Mouse (Mus musculus) layer of hippocampus, adult 2 months (tissue): ENCODE measurements around the gene 4933430I17Rik. TPM values are rescaled to one million over a fixed set of nuclear protein-coding genes. Genes with fewer than 3 reads are reported as not detected.

Experiments
- DNase-seq, 2 experiments: peaks; one replicate each; pipeline ENCODE4 v3.0.0; 2022; ENCODE audit warnings: low spot score in 2 of 2
- H3K27ac ChIP-seq: fragments of 200-600 bp; 2 replicates; pipeline ENCODE4 v1.8.1; 2022
- H3K4me3 ChIP-seq: fragments of 200-600 bp; 2 replicates; pipeline ENCODE4 v1.8.1; 2022; ENCODE audit warnings: mild to moderate bottlenecking
- CTCF ChIP-seq: fragments of 200-600 bp; conservative IDR thresholded peaks from 2 replicates; pipeline ENCODE4 v1.8.1; 2022; ENCODE audit warnings: antibody characterized with exemption, mild to moderate bottlenecking, moderate library complexity
- total RNA-seq, 2 experiments: library from RNA; stranded (reverse); gene quantifications; 2 replicates each; pipeline ENCODE4 v1.2.3; 2021

Gene 4933430I17Rik
- total RNA-seq, 2 experiments from 2014 or later, result 0.44 TPM; not detected in 1

DNA sequence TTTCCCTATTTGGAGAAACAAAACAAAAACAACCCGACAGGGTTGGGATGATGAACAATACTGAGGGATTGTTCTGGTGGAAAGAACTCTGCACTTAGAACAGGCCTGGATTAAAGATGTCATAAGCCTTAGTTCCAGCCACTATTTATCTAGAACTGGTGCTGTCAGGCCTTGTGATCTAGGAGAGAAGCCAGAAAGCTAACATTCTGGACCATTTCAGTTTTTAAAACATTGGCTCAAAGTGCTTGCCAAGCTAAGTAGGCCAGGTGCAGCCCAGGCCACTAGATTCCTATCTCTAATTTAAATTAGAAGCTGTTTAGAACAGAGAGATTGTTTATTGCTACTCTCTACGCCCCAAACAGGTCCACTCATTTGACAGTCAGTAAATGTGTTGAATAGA lies 1.1 kb downstream of the 4933430I17Rik start:
- TF ChIP-seq CTCF, result no peak
- Histone ChIP-seq H3K27ac (no peak overlapping the region), H3K4me3 (no peak overlapping the region)
- no peak for DNase-seq

DNA sequence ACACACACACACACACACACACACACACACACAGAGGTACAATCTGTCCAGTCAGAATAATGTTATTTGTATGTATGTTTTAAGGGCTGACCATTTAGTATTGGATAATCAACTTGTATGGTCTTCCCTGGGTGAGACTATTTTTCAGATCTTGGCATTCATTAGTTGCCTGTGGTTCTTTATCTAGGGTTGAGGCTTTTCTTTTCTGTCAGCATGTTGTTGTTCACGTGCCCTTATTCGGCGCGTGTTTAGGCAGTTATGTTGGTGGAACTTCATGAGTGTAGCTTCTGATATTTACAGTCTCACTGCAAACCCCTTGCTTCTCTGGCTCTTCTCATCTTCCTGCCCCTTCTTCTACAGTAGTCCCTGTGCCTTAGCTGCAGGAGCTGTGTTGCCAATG lies 2.5 kb downstream of the 4933430I17Rik start:
- DNase-seq, result no peak
- Histone ChIP-seq H3K27ac (no peak overlapping the region), H3K4me3 (no peak overlapping the region)
- TF ChIP-seq CTCF, result no peak

DNA sequence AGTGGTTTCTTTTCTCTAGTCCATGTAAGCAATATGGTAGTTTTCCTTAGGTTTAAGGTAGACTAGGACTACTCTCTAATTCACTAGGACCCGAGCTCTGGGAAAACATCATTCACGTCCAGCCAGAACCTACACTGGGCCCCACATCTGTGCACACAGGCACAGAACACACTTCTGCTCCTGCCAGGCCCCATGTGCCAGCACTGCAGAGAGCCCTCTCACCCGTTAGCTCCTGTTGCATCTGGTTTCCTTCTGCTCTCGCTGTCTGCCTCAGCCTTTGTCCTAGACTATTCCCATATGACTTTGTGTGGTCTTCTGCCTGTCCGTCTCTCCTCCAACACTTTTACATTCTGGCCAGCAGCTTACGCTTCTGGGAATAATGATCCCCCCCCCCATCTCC lies 8.6 kb downstream of the 4933430I17Rik start:
- H3K4me3 ChIP-seq, result no peak overlapping the region
- no peak for TF ChIP-seq CTCF
- DNase-seq, result no peak
- H3K27ac ChIP-seq, result no peak overlapping the region

DNA sequence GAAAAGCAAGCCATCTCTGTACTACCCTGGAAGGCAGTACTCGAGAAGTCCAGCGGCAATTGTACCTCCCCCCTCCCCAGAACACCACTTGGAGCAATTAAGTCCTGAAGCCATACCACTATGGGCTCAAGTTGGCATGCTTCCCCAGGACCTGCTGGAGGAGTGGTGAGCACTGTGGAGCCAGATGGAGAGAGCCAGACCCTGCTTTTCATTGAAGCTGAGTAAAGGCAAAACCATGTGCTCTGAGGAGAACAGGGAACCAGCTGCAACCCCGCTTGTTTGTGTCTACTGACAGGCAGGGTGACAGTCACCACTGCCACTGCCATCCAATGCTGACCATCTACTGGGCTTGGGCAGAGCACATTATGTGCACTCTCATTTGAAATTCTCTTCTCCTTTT lies 16.6 kb downstream of the 4933430I17Rik start:
- no peak for DNase-seq
- H3K27ac ChIP-seq, result no peak overlapping the region
- TF ChIP-seq CTCF, result no peak
- no peak overlapping the region for H3K4me3 ChIP-seq

DNA sequence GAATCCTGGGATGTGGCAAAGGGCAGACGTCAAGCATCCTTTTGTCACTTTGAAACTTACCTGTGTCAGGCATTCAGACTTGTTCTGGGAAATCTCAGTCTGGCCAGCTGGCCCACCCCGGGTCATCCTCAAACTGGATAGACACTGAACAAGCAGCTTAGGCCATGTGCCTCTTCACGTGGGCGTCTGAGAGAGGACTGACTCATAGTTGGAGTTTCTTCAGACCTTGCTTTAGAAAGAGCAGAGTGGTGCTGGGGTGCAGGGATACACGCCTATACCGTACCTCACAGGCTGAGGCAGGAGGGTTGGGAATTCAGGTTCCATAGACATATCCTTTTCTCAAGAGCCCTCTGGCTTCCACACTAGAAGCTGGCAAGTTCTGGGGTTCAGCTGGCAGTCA lies 18.6 kb downstream of the 4933430I17Rik start:
- TF ChIP-seq CTCF, result no peak
- H3K27ac ChIP-seq, result no peak overlapping the region
- no peak for DNase-seq

DNA sequence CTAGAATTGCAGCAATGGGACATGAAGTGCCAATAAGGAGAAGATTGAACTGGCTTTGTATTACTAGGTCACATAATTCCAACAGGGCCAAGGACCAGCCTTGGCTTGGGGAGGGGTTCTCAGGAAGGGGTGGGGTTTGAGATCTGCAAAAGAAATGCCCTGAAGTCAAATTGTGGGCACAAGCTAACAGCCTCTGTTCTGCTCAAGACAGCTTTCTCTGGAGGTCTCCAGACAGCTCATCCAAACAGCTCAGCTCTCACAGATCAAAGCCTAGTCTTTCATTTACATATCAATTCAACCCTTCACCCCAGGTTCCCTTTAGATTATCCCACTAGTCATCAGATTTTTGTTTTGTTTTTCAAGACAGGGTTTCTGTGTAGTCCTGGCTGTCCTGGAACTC lies 19.6 kb downstream of the 4933430I17Rik start:
- Histone ChIP-seq H3K4me3 (no peak overlapping the region), H3K27ac (no peak overlapping the region)
- no peak for DNase-seq
- TF ChIP-seq CTCF, result no peak

More for the DNA sequence above, 18.6 kb downstream of the 4933430I17Rik start:
- no peak overlapping the region for H3K4me3 ChIP-seq

DNA sequence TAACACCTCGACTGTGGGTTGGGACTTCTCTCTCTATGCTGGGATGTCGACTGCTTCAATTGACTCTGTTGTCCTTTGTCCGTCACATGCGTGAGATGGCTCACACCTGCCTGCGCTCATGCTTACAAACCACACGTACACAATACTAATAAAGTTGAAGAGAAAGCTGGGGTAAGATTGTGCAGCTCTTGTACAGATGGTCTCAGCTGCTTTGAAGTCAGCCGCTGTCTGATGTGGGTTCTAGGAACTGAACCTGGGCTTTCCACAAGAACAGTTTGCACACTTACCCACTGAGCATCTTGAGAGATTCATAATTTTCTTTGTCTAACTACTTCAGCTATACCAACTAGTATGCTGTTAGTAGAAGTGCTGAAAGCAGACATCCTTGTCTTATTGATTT lies 26.8 kb downstream of the 4933430I17Rik start:
- Histone ChIP-seq H3K4me3 (no peak overlapping the region), H3K27ac (no peak overlapping the region)
- DNase-seq, result no peak
- no peak for TF ChIP-seq CTCF

DNA sequence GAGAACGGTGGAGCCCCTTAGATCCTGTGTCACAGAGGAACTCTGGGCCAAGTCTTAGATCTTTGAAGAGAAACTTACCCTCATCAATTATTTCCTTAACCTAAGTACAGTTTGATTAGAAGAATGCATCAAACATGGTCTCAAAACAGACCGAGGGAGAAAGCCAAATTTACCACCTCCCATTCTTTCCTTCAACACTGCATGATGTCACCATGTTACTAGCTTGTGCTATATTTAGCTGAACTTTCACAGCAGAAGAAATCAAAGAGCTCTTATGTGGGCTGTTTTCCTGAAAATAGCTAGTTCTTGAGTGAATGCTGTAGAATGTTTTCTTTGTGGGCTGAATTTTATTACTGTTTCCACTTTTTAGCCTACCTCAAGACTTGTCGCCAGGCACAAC lies 32.3 kb downstream of the 4933430I17Rik start:
- no peak for DNase-seq
- no peak overlapping the region for H3K27ac ChIP-seq

DNA sequence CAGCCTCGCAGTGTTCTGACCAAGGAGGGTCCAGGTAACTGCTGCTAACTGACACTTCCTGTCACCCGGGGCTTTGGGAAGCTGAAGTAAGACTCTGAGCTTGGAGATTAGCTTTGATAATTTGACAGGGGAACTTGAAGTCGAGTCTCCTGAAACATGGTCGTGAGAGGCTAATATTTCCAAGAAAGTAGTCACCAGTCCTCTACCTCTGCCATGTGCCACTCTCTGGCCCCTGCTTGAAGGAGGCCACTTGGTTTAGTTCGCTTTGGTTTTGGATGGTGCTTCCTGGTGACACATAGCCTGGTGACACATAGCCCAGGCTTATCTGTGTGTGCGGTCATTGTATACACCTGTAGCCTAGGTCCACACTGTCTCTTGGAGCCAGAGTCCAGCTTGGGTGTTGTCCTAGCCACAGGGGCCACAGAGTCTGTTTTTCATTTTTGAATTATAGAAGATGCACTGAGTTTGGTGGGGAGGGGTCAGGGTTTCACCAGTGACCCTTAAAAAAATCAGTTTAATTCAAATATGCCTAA lies 34.7 kb downstream of the 4933430I17Rik start, which contains the start of gene Rgs3:
TSS of gene Rgs3 (plus strand) at position 51 of the 533 bp plus-strand sequence.
- no peak for DNase-seq
- TF ChIP-seq CTCF, result no peak
- Histone ChIP-seq H3K27ac (no peak within 1 kb of the TSS), H3K4me3 (no peak within 1 kb of the TSS)

More for the DNA sequence above, 32.3 kb downstream of the 4933430I17Rik start:
- no peak for TF ChIP-seq CTCF
- H3K4me3 ChIP-seq, result no peak overlapping the region

DNA sequence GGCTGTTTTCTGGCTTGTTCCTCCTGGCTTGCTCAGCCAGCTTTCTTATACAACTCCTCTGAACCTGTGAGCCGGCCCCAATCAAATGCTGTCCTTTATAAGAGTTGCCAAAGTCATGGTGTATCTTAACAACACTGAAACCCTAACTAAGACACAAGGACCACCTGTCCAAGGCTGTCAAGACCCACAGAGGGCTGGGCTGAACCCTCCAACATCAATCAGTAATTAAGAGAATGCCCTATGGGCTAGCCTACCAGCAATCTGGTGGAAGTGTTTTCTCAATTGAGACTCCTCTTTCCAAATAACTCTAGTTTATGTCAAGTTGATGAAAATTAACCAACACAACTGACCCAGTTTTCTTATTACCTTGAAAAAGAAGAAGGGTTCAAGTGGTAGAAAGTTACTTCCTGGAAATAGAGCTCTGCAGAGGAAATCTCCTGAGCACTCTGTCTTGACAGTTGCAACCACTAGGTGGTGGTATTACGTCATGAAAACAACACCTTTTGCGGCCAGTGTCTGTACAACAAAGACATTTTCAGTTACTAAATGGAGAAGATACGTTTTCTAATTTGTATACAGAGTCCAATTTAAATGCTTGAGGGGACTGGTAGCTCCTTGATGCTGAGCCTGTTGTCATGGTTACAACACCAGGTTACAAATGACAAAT lies 35.9 kb downstream of the 4933430I17Rik start:
- H3K4me3 ChIP-seq, result no peak overlapping the region
- H3K27ac ChIP-seq, result no peak overlapping the region
- peak; percentile 68 to 86 for DNase-seq
- TF ChIP-seq CTCF, result peak; percentile 94

DNA sequence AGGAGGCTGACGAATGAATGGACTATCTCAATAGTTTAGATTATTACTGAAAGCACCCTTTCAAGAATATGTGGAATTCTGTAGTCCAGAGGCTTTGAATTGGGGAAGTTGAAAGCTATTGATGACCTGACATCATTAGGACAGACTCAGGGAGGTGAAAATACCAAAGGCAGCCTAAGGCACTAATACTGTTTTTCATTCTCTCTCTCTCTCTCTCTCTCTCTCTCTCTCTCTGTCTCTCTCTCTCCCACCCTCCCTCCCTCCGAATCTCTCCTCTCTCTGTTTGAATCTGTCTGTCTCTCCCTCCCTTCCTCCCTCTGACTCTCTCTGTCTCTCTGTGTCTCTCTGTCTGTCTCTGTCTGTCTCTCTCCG lies 36.4 kb downstream of the 4933430I17Rik start:
- no peak for DNase-seq
- Histone ChIP-seq H3K4me3 (no peak overlapping the region), H3K27ac (no peak overlapping the region)
- TF ChIP-seq CTCF, result no peak

DNA sequence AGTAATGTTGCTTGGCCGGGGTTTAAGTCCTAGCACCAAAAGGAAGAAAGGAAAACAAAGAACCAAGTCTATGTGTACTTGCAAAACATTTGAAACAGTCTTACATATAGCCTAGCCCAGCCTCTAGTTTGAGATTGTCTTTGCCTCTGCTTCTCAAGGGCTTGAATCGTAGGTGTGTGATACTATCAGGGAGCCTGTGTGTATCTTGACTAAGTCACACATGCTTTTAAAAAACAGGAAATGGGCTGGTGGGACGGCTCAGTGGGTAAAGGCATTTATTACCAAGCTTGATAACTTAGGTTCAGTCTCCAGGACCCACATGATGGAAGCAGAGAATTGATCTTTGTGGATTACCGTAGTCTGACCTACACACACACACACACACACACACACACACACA lies 36.8 kb downstream of the 4933430I17Rik start:
- no peak for DNase-seq
- Histone ChIP-seq H3K4me3 (no peak overlapping the region), H3K27ac (no peak overlapping the region)
- TF ChIP-seq CTCF, result no peak

DNA sequence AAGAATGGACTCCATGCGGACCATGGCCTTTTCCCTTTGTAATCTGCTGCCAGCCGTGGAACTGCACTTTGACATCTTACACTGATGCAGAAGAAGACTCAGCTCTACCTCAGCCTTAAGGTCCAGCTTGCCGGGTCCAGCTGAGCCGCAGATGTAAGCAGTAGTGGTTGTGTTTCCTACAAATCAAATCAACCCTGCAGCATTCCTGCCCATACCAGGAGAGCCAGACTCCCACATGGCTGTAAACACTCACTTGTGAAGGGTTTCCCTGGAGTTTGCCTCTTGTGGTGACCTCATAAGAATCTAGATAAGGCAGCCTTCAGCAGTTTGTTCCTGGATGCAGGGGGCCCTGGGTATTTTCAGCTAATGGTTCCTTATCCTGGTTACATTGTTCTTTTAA lies 41.4 kb downstream of the 4933430I17Rik start:
- H3K4me3 ChIP-seq, result no peak overlapping the region
- DNase-seq, result no peak

DNA sequence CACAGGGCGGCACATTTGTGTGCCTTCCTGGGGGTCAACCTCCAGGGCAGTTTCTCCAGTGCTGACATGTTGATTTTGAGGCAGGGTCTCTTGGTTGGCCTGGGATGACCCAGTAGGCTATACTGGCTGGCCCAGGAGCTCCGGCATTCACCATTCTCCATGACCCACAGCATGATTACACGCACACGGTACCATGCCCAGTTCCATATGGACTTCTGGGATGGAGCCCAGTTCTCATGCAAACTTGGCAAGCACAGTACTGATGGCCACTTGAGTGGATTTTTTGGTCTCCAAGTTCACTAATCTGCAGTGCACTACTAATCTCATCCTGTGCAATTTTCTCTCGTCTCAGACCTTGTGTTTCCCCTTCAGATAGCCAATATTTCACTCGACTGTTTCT lies 42.5 kb downstream of the 4933430I17Rik start:
- TF ChIP-seq CTCF, result no peak
- DNase-seq, result no peak
- H3K4me3 ChIP-seq, result no peak overlapping the region
- no peak overlapping the region for H3K27ac ChIP-seq

More for the DNA sequence above, 41.4 kb downstream of the 4933430I17Rik start:
- TF ChIP-seq CTCF, result no peak
- H3K27ac ChIP-seq, result no peak overlapping the region
